Mouse (Mus musculus): ENCODE results near the gene Prdm16. TPM values are rescaled to one million over a fixed set of nuclear protein-coding genes. Genes with fewer than 3 reads are reported as not detected.
A peak's percentile ranks its signal among the peaks of the same experiment; 100 is the strongest.

Gene Prdm16
- polyA plus RNA-seq, 1 experiment from 2014 or later = 41.5 TPM

- Histone ChIP-seq H3K9ac (peak overlapping the region; percentile 55), H3K36me3 (no peaks in the 10 kb centered on the region), H3K9me3 (no peaks in the 10 kb centered on the region), H3K4me3 (peak overlapping the region; percentile 55), H3K27ac (no peak overlapping the region), H3K4me1 (peaks cover 16% of the 10 kb centered on the region; the same call in 1 of the 2 replicates), H3K27me3 (peaks cover 33% of the 10 kb centered on the region), H3K4me2 (replicated peaks) (peak overlapping the region; percentile 96)
- peak; percentile 42; the same call in 1 of the 2 replicates for ATAC-seq (ENCODE audit: insufficient number of reproducible peaks, insufficient read depth, low FRiP score, low TSS enrichment)
- under 1% methylated on average over 64 of the region's 66 CpGs for WGBS
Measured at GRCm38 (mm10) chr4:154299541-154300271, 337.0 kb downstream of the Prdm16 start.

- 33% methylated on average over 9 of the region's 9 CpGs for WGBS
- H3K4me3 ChIP-seq = no peak overlapping the region
- no peak for ATAC-seq (ENCODE audit: insufficient number of reproducible peaks, insufficient read depth, low FRiP score, low TSS enrichment)
- H3K27ac ChIP-seq = no peak overlapping the region
- no peaks in the 10 kb centered on the region for H3K36me3 ChIP-seq
- H3K9me3 ChIP-seq = no peaks in the 10 kb centered on the region
- H3K9ac ChIP-seq = no peak overlapping the region
- peaks cover 33% of the 10 kb centered on the region for H3K27me3 ChIP-seq
- peaks cover 32% of the 10 kb centered on the region for H3K4me1 ChIP-seq
- H3K4me2 ChIP-seq (replicated peaks) = no peak overlapping the region
Measured at GRCm38 (mm10) chr4:154297761-154298160, 338.9 kb downstream of the Prdm16 start.

GRCm38 (mm10) chr4:154294262-154294731 lies 342.4 kb downstream of the Prdm16 start:
- Histone ChIP-seq H3K27ac (peak overlapping the region; percentile 54; the same call in 1 of the 2 replicates), H3K9me3 (no peaks in the 10 kb centered on the region), H3K36me3 (no peaks in the 10 kb centered on the region), H3K4me1 (peaks cover 25% of the 10 kb centered on the region), H3K4me3 (no peak overlapping the region), H3K9ac (no peak overlapping the region), H3K4me2 (replicated peaks) (no peak overlapping the region), H3K27me3 (peaks cover 11% of the 10 kb centered on the region)
- 35% methylated on average over 8 of the region's 8 CpGs for WGBS
- ATAC-seq (ENCODE audit: insufficient number of reproducible peaks, insufficient read depth, low FRiP score, low TSS enrichment) = no peak

GRCm38 (mm10) chr4:154293735-154294201 lies 342.9 kb downstream of the Prdm16 start:
- Histone ChIP-seq H3K27me3 (peaks cover 5% of the 10 kb centered on the region), H3K4me3 (no peak overlapping the region), H3K36me3 (no peaks in the 10 kb centered on the region), H3K4me1 (peaks cover 25% of the 10 kb centered on the region), H3K4me2 (replicated peaks) (no peak overlapping the region), H3K9ac (no peak overlapping the region), H3K27ac (no peak overlapping the region), H3K9me3 (no peaks in the 10 kb centered on the region)
- WGBS = 41% methylated on average over 4 of the region's 4 CpGs
- no peak for ATAC-seq (ENCODE audit: insufficient number of reproducible peaks, insufficient read depth, low FRiP score, low TSS enrichment)

GRCm38 (mm10) chr4:154283671-154284070 lies 353.0 kb downstream of the Prdm16 start:
- 60% methylated on average over 7 of the region's 7 CpGs for WGBS
- Histone ChIP-seq H3K4me2 (replicated peaks) (no peak overlapping the region), H3K4me1 (peaks cover 4% of the 10 kb centered on the region; the same call in 1 of the 2 replicates), H3K4me3 (no peak overlapping the region), H3K36me3 (no peaks in the 10 kb centered on the region), H3K27me3 (no peaks in the 10 kb centered on the region), H3K9ac (no peak overlapping the region), H3K9me3 (no peaks in the 10 kb centered on the region), H3K27ac (no peak overlapping the region)
- ATAC-seq (ENCODE audit: insufficient number of reproducible peaks, insufficient read depth, low FRiP score, low TSS enrichment) = no peak

GRCm38 (mm10) chr4:154279481-154279880 lies 357.2 kb downstream of the Prdm16 start:
- Histone ChIP-seq H3K27ac (no peak overlapping the region), H3K9ac (no peak overlapping the region), H3K4me1 (no peaks in the 10 kb centered on the region), H3K27me3 (no peaks in the 10 kb centered on the region), H3K4me2 (replicated peaks) (no peak overlapping the region), H3K9me3 (no peaks in the 10 kb centered on the region), H3K36me3 (peaks cover 15% of the 10 kb centered on the region), H3K4me3 (no peak overlapping the region)
- ATAC-seq (ENCODE audit: insufficient number of reproducible peaks, insufficient read depth, low FRiP score, low TSS enrichment) = no peak
- 80% methylated on average over 9 of the region's 9 CpGs for WGBS

- Histone ChIP-seq H3K27me3 (no peaks in the 10 kb centered on the region), H3K4me1 (no peaks in the 10 kb centered on the region), H3K36me3 (peaks cover 58% of the 10 kb centered on the region), H3K4me3 (no peak overlapping the region), H3K27ac (no peak overlapping the region), H3K9ac (no peak overlapping the region), H3K4me2 (replicated peaks) (no peak overlapping the region), H3K9me3 (no peaks in the 10 kb centered on the region)
- ATAC-seq (ENCODE audit: insufficient number of reproducible peaks, insufficient read depth, low FRiP score, low TSS enrichment) = 0 out of 2 replicates have a peak, but pooled peaks have one; percentile 3
- WGBS = 49% methylated on average over 3 of the region's 3 CpGs
Measured at GRCm38 (mm10) chr4:154273000-154273399, 363.7 kb downstream of the Prdm16 start.

GRCm38 (mm10) chr4:154269520-154269919 lies 367.2 kb downstream of the Prdm16 start:
- no peak overlapping the region for H3K4me3 ChIP-seq
- no peaks in the 10 kb centered on the region for H3K4me1 ChIP-seq
- no peaks in the 10 kb centered on the region for H3K9me3 ChIP-seq
- ATAC-seq (ENCODE audit: insufficient number of reproducible peaks, insufficient read depth, low FRiP score, low TSS enrichment) = no peak; the same call in 1 of the 2 replicates
- 47% methylated on average over 10 of the region's 10 CpGs for WGBS
- peaks cover 74% of the 10 kb centered on the region for H3K36me3 ChIP-seq
- no peaks in the 10 kb centered on the region for H3K27me3 ChIP-seq
- no peak overlapping the region for H3K4me2 ChIP-seq (replicated peaks)
- no peak overlapping the region for H3K27ac ChIP-seq
- no peak overlapping the region for H3K9ac ChIP-seq

GRCm38 (mm10) chr4:154267511-154267910 lies 369.2 kb downstream of the Prdm16 start:
- H3K27me3 ChIP-seq = no peaks in the 10 kb centered on the region
- WGBS = 87% methylated on average over 6 of the region's 6 CpGs
- H3K36me3 ChIP-seq = peaks cover 80% of the 10 kb centered on the region
- no peak for ATAC-seq (ENCODE audit: insufficient number of reproducible peaks, insufficient read depth, low FRiP score, low TSS enrichment)
- no peak overlapping the region for H3K9ac ChIP-seq
- no peak overlapping the region for H3K4me3 ChIP-seq
- H3K4me2 ChIP-seq (replicated peaks) = no peak overlapping the region
- H3K9me3 ChIP-seq = no peaks in the 10 kb centered on the region
- no peak overlapping the region for H3K27ac ChIP-seq
- H3K4me1 ChIP-seq = no peaks in the 10 kb centered on the region

Other genes with a start within 250 kb of the Prdm16 start
- gene Actrt2, start 31.0 kb upstream of the Prdm16 start, polyA plus RNA-seq (2016; fragmentation: Nextera tagmentation; extraction: Ambion mirVana) = not detected in 2 replicates
- 0.24 and 0.38 TPM in 2 replicates for gene Ttc34, start 200.6 kb upstream of the Prdm16 start, polyA plus RNA-seq (2016; fragmentation: Nextera tagmentation; extraction: Ambion mirVana)
- gene Mmel1, start 232.7 kb upstream of the Prdm16 start, polyA plus RNA-seq (2016; fragmentation: Nextera tagmentation; extraction: Ambion mirVana) = 0.11 and 0.18 TPM in 2 replicates